Mouse (Mus musculus) embryonic facial prominence, embryonic 10.5 days (tissue): ENCODE results near the gene Bmpr1b. TPM values are rescaled to one million over a fixed set of nuclear protein-coding genes. Genes with fewer than 3 reads are reported as not detected.

ENCODE experiments used
- DNase-seq: peaks from one replicate; pipeline ENCODE4 v3.0.0-alpha.2; 2017; ENCODE audit warnings: low spot score
- H3K27ac ChIP-seq: fragments of 300-500 bp; sonication (generic); replicated peaks from 2 replicates; pipeline ENCODE4 v1.5.1; 2016; ENCODE audit warnings: mild to moderate bottlenecking
- H3K27me3 ChIP-seq: fragments of 300-500 bp; sonication (generic); replicated peaks from 2 replicates; pipeline ENCODE4 v1.6.1; 2016; ENCODE audit warnings: low read depth, mild to moderate bottlenecking; ENCODE audit not compliant: poor library complexity, severe bottlenecking
- H3K36me3 ChIP-seq: fragments of 300-500 bp; sonication (generic); replicated peaks from 2 replicates; pipeline ENCODE4 v1.6.1; 2016; ENCODE audit warnings: mild to moderate bottlenecking, moderate library complexity
- H3K4me1 ChIP-seq: fragments of 300-500 bp; sonication (generic); 2 replicates; pipeline ENCODE4 v1.6.1; 2016
- H3K4me3 ChIP-seq: fragments of 300-500 bp; sonication (generic); 2 replicates; pipeline ENCODE4 v1.5.1; 2016; ENCODE audit warnings: mild to moderate bottlenecking, moderate library complexity
- H3K9me3 ChIP-seq: fragments of 300-500 bp; sonication (generic); 2 replicates; pipeline ENCODE4 v1.6.1; 2016; ENCODE audit warnings: mild to moderate bottlenecking
- WGBS: fragments of 180-500 bp; shearing (Covaris S2); methylation state at CpG from one replicate; pipeline ENCODE4 v1.1.7; 2016; 5-methylcytosine and 5-hydroxymethylcytosine counted together
- polyA plus RNA-seq: library from polyadenylated mRNA; unstranded; fragments of >200 nt; fragmentation: Nextera tagmentation; extraction: Ambion mirVana; gene quantifications from 2 replicates; pipeline ENCODE4 v1.2.1, GENCODE M21; 2016

Bmpr1b gene
- polyA plus RNA-seq, 1 experiment from 2014 or later = 14.1 TPM

DNA sequence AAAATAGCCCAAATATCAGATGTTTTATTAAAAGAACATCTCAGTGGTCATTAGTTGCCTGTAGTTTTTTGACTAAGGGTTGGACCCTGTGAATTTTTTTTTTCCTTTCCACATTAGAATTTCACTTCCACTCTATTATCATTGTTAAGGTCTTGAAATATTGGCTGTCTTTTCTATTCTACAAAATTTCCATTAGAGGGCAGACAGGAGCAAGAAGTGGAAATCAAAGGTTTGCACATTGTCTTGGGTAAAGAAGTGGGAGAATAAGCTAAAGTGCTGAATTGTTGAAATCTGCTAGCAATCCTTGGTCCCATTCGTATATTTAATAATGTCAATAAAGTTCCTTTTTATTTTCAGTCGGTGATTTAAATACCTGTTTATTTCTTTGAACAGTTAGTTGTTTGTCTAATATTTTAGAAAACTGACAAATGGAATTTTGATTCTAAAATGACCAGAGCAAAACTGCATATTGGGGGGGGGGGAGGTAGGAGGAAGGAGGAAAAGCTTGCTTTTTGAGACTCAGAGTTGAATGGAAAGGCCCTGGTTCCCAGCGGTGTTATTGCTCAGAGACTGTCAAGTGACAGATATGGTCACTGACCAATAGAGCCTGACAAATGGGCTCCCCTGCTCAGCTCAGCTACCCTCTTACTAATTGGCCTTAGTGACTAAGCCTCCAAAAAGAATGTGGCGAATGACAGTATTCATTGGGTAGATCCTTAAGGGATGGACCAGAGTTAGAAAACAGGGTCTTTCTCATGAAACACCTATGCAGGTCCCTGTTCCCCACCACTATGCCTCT is 281.6 kb downstream of the Bmpr1b start:
- Histone ChIP-seq H3K27me3 (no peaks in the 10 kb centered on the region), H3K4me1 (peaks cover 8% of the 10 kb centered on the region), H3K4me3 (no peak overlapping the region), H3K36me3 (no peaks in the 10 kb centered on the region), H3K27ac (no peak overlapping the region), H3K9me3 (no peaks in the 10 kb centered on the region)
- no peak for DNase-seq
- WGBS = 54% methylated on average over 4 of the region's 4 CpGs

DNA sequence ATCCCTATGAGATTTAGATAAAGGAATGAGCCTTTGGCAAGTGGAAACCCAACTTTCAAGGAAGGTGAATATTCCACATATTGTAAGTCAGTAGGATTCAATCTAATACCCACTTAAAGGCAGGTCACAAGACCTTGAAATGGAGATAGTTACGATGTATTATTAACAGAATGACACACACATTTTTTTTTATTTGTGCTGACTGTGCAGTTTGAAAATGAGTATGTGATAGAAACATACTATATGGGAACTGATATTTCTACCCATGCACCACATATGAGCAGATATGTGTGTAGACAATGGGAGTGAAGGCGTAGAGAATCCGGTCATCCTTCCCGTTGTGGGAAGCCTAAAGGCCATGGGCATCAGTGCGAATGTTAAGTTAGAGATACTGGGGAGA is 285.0 kb downstream of the Bmpr1b start:
- Histone ChIP-seq H3K27ac (no peak overlapping the region), H3K4me1 (no peaks in the 10 kb centered on the region), H3K36me3 (peaks cover 6% of the 10 kb centered on the region), H3K4me3 (no peak overlapping the region), H3K27me3 (no peaks in the 10 kb centered on the region), H3K9me3 (no peaks in the 10 kb centered on the region)
- no peak for DNase-seq
- WGBS = 96% methylated on average over 5 of the region's 5 CpGs

DNA sequence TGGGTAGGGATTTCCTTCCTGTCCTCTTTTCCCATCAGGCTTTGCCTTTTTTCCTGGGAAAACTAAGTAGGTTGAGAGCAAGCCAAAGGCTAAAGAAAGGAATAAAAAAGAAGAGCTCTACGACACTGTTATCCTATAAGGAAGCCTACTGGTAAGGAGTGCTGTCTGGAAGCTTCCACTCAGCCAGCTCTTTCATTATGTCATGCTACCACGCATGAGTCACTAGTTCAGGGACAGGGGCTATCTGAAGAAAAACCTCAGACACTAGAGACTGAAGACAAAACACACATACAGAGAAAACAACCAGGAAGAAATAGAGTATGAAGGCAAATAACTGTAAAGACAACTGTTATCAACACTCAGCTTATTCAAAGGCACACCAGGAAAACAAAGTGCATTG is 286.7 kb downstream of the Bmpr1b start:
- no peaks in the 10 kb centered on the region for H3K9me3 ChIP-seq
- no peaks in the 10 kb centered on the region for H3K4me1 ChIP-seq
- no peaks in the 10 kb centered on the region for H3K27me3 ChIP-seq
- H3K36me3 ChIP-seq = peaks cover 16% of the 10 kb centered on the region
- 83% methylated on average over 2 of the region's 2 CpGs for WGBS
- no peak overlapping the region for H3K4me3 ChIP-seq
- DNase-seq = no peak
- H3K27ac ChIP-seq = no peak overlapping the region

DNA sequence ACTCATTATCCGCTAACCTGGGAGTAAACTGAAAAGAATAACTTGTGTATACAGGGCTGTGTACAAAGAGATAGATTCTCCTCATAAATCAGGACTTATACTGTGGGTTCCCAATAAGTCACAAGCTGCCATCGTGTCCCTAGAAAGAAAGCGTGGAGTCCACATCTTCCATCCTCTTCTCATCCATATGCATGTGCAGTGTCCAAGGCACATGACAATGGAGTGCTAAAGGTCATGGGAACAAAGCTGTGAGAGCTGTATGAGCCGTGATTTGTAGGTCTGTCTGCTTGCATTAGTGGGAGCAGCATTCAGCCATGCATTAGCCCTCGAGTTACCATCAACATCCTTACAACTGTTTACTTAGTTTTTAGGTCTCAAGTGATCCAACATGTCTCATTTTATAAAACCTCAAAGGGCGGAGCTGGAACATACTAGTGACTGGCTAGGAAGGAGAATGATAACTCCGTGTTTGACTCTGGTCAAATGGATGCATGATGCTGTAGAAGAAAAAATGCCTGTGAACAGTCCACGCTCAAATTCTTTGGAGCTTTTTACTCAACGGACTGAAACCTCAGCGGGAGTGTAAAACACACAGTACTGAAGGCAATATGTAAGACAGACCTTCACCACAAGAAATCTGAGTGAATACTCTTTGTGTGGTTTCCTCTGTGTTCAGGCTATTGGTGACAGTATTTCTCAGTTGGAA is 296.7 kb downstream of the Bmpr1b start:
- 87% methylated on average over 10 of the region's 10 CpGs for WGBS
- no peak for DNase-seq

DNA sequence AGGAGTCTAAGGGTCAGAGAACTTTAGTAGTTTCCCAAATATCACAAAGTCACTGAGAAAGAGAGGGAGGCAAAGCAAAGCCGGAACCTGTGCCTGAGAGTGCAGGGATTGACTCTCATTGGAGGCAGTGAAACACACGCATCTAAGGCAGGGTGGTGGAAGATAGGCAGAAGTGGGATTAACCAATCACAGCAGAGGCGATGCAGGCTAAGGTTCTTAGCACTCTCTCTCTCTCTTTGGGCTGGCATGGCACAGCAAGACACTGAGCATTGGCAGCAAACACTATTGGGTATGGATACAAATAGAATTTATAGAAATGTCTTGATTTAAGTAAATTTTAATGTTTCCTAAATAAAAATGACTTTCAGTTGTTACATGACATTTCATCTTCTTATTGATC is 297.4 kb downstream of the Bmpr1b start:
- Histone ChIP-seq H3K27ac (no peak overlapping the region), H3K9me3 (no peaks in the 10 kb centered on the region), H3K36me3 (peaks cover 21% of the 10 kb centered on the region), H3K4me3 (no peak overlapping the region), H3K4me1 (no peaks in the 10 kb centered on the region), H3K27me3 (no peaks in the 10 kb centered on the region)
- no peak for DNase-seq
- 81% methylated on average over 3 of the region's 3 CpGs for WGBS

More for the DNA sequence above, 296.7 kb downstream of the Bmpr1b start:
- no peaks in the 10 kb centered on the region for H3K27me3 ChIP-seq
- H3K4me3 ChIP-seq = no peak overlapping the region
- no peaks in the 10 kb centered on the region for H3K9me3 ChIP-seq
- peaks cover 21% of the 10 kb centered on the region for H3K36me3 ChIP-seq
- no peaks in the 10 kb centered on the region for H3K4me1 ChIP-seq
- H3K27ac ChIP-seq = no peak overlapping the region

DNA sequence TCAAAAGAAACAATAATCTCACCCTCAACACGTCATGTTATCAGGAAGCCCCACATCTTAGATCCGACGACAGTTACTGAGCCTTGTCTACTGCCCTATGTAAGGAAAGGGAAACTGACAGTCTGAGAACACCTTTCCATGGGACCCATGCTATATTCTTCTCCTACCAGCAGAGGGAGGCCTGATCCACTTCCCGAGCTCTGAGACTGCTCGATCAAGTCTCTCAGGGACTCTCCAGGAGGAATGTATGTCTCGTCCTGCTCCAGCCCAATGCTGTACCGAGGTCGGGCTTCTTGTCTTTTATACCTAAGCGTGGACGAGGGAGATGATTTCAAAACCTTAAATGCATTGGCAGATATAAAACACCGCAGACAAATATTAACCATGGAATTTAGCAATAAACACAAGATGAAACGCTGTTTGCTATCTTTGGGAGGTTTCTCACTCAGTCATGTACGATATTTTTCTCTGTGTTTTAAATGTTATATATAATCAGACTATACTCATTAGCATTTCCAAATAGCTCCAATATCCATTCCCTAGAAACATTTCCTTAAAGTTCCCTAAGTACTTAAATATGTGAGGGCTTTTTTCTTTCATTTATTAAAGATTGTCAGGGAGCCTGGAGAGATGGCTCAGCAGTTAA is 306.3 kb downstream of the Bmpr1b start:
- H3K27ac ChIP-seq = no peak overlapping the region
- H3K36me3 ChIP-seq = peaks cover 3% of the 10 kb centered on the region; the same call in 1 of the 2 replicates
- H3K27me3 ChIP-seq = no peaks in the 10 kb centered on the region
- H3K9me3 ChIP-seq = no peaks in the 10 kb centered on the region
- DNase-seq = peak; percentile 60
- no peak overlapping the region for H3K4me3 ChIP-seq
- H3K4me1 ChIP-seq = no peaks in the 10 kb centered on the region
- 24% methylated on average over 13 of the region's 13 CpGs for WGBS

DNA sequence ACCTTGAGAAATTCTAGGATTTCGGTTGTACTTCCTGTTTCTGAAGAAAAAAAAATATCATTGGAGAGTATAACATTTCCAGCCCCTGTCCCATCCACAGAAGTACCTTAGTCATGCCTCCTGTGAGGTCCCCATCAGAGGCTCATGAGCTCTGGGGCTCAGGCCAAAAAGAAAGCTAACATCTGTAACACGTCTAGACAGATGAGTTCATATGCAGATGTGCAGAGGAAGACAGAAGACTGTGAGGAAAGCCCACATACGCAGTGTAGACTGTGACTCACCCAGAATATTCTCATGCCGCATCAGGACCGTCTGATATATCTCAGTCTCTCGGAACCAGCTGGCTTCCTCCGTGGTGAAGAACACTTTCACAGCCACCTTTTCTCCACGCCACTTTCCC is 312.1 kb downstream of the Bmpr1b start:
- no peaks in the 10 kb centered on the region for H3K4me1 ChIP-seq
- 89% methylated on average over 8 of the region's 8 CpGs for WGBS

DNA sequence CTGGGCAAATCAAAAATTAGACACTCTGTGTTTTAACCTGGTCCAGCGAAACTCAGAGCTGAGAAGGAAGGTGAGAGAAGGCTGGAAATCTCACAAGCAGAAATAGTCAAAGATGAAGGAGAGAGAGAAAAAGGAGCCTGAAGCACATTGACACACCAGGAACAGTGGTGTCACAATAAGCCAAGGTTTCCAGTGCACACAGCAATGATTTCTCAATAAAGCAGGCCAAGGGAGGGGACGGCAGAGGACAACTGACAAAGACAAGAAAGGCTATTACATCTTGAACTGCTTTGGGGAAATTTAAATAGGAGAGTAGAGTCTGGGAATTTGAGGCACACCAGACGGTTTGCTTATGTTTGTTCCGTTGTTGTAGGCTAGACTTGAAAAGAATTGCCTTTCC is 314.9 kb downstream of the Bmpr1b start:
- 0 out of 2 replicates have a peak, but pooled peaks cover 4% of the 10 kb centered on the region for H3K4me1 ChIP-seq
- WGBS = 85% methylated on average over 4 of the region's 4 CpGs
- no peak overlapping the region for H3K4me3 ChIP-seq
- no peaks in the 10 kb centered on the region for H3K27me3 ChIP-seq
- peaks cover 30% of the 10 kb centered on the region for H3K36me3 ChIP-seq
- no peak for DNase-seq
- no peaks in the 10 kb centered on the region for H3K9me3 ChIP-seq
- H3K27ac ChIP-seq = no peak overlapping the region

More for the DNA sequence above, 312.1 kb downstream of the Bmpr1b start:
- DNase-seq = no peak
- Histone ChIP-seq H3K9me3 (no peaks in the 10 kb centered on the region), H3K36me3 (peaks cover 23% of the 10 kb centered on the region), H3K27me3 (no peaks in the 10 kb centered on the region), H3K4me3 (no peak overlapping the region), H3K27ac (no peak overlapping the region)

DNA sequence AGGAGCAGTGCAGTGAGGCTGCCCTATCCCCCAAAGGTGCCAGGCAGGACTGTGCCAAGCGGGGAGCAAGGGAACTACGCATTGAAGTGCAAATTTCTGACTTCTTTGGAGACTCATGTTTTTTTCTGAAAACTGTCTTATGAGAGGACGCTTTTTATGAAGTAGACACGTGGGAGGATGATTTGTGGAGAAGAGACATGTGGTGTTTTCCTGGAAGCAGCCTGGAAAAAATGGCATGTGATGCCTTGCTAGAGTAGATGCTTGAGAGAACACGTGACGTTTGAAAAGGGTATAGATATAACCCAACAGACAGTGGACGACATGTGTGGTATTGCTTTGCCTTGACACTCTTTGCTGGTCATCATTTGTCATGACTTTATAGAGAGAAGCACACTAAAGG is 319.1 kb downstream of the Bmpr1b start:
- 74% methylated on average over 7 of the region's 7 CpGs for WGBS

DNA sequence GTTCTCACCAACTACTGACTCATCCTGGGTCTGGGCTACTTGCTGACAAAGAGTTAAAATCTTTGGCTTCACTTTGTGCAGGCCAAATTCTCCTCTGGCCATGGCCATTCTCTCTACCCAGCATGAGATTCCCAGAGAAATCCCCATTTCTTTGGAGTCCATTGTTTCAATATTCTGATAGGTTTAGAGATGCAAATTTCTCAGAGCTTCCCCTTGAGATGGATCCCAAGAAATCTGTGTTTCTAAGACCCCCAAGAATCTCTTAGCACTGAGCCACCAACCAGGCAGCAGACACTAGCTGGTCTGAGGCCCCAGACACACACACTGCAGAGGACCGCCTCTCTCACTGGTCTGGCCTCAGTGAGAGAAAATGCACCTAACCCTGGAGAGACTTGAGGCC is 320.0 kb downstream of the Bmpr1b start:
- no peak overlapping the region for H3K4me3 ChIP-seq
- 53% methylated on average over 1 of the region's 1 CpGs for WGBS
- no peak overlapping the region for H3K27ac ChIP-seq
- H3K9me3 ChIP-seq = no peaks in the 10 kb centered on the region
- H3K4me1 ChIP-seq = 0 out of 2 replicates have a peak, but pooled peaks cover 4% of the 10 kb centered on the region
- H3K27me3 ChIP-seq = no peaks in the 10 kb centered on the region
- DNase-seq = no peak
- peaks cover 14% of the 10 kb centered on the region for H3K36me3 ChIP-seq

More for the DNA sequence above, 319.1 kb downstream of the Bmpr1b start:
- H3K9me3 ChIP-seq = no peaks in the 10 kb centered on the region
- H3K36me3 ChIP-seq = peaks cover 11% of the 10 kb centered on the region
- H3K4me1 ChIP-seq = 0 out of 2 replicates have a peak, but pooled peaks cover 4% of the 10 kb centered on the region
- no peak for DNase-seq
- no peak overlapping the region for H3K4me3 ChIP-seq
- no peaks in the 10 kb centered on the region for H3K27me3 ChIP-seq
- no peak overlapping the region for H3K27ac ChIP-seq

DNA sequence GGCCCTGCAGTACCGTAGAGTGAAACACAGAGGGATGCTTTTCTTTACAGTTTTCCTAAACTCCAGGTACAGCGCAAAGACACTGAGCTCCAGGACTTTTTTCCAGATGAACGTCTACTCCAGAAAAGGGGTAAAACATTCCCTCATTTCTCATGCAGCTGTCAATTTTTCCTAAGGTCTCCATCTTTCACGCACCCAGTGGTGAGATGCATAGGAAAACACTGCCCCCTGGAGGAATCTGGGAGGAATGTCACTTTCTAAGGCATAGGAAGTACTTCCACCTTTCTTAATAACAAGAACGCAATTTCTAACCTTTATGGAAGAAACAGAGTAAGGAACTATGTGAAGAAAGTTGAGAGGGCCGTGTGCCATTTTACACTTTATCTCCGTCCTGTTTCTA is 330.4 kb downstream of the Bmpr1b start:
- Histone ChIP-seq H3K9me3 (no peaks in the 10 kb centered on the region), H3K4me3 (no peak overlapping the region), H3K27ac (no peak overlapping the region), H3K36me3 (peaks cover 9% of the 10 kb centered on the region; the same call in 1 of the 2 replicates), H3K27me3 (no peaks in the 10 kb centered on the region), H3K4me1 (no peaks in the 10 kb centered on the region)
- peak; percentile 42 for DNase-seq
- 44% methylated on average over 7 of the region's 7 CpGs for WGBS

DNA sequence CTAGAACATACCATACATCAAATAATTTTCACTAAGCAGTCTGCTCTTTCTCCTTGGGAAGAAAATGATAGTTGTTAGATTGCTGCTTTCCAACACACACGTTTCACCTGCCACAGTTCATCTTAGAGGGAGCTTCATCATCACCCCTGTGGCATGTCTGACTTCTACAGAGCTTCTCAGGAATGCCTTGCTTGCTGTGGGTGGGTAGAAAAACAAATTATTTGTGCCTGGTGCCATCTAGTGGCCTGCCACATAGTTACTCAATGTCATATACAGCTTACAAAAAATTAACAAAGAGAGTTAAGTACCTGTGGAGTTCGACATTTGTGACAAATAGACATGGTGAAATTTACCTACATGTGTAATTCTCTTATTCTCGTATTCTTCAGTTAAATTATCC is 338.1 kb downstream of the Bmpr1b start:
- Histone ChIP-seq H3K4me1 (0 out of 2 replicates have a peak, but pooled peaks cover 4% of the 10 kb centered on the region), H3K27ac (no peak overlapping the region), H3K9me3 (no peaks in the 10 kb centered on the region), H3K4me3 (no peak overlapping the region), H3K27me3 (no peaks in the 10 kb centered on the region), H3K36me3 (peaks cover 16% of the 10 kb centered on the region; the same call in 1 of the 2 replicates)
- DNase-seq = peak; percentile 54
- 31% methylated on average over 3 of the region's 3 CpGs for WGBS
